ENCODE assay signal across 8 mouse cellular contexts in the genomic region with DNA sequence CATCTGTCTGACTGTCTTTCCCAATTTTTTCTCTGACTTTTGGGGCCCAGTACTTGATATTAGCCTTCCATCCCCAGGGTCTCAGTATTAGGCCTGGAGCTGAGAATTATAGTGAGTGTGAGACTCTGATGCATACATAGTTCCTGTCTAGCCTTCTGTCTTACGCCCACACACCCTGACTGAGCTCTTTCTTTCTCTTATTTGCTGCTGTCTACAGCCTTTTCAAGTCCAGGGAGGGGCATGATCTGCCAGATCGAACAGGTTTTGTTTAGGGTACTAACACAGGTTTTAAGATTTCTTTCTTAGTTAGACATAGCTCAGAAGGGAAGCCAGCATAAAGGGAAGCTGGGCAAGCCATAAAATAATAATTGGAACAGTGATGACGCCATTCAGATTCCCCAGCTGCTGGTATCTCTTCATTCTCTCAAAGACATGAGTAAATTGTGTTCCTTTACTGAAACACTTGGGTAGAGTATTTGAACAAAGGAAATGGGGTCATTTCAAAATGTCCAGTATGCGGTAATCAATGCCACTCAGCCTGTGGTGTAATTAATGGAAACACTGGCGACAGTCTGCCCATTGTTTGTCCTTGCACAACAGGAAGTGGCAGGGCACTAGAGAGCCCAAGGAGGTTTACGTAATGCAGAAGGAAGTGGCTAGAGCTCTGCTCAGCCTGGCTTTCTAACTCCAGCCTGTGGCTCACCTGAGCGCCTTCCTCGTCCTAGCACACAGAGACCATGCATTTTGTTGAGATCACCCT.
DNase-seq lines count a peak whose midpoint lies in the region; ATAC-seq and TF ChIP-seq lines count a peak whose summit lies in the region.

No protein-coding gene starts in this region.

- H3K4me2 ChIP-seq in intestine, embryonic 15.5 days (replicated peaks), result no peak overlapping the region

- H3K4me1 ChIP-seq in spleen, adult 2 months (ENCODE audit: control insufficient read depth, insufficient read depth, insufficient read length), result no peaks in the 10 kb centered on the region
- peaks cover 46% of the 10 kb centered on the region for H3K4me1 ChIP-seq in bone marrow macrophage, adult 2 months (ENCODE audit: control insufficient read depth, insufficient read depth, low read length)
- H3K4me1 ChIP-seq in intestine, embryonic 15.5 days (replicated peaks), result no peaks in the 10 kb centered on the region

- no peak for TF ChIP-seq POLR2A in spleen, adult 2 months (IDR thresholded peaks at IDR 0.05; ENCODE audit: low read depth, low read length)
- TF ChIP-seq POLR2A in bone marrow macrophage, adult 2 months (IDR thresholded peaks at IDR 0.05; ENCODE audit: borderline replicate concordance, low read depth, low read length), result no peak

- WGBS in spleen, adult 2 months, result 41% methylated on average over 8 of the region's 8 CpGs
- 55% methylated on average over 8 of the region's 8 CpGs for WGBS in intestine, embryonic 15.5 days

- H3K27ac ChIP-seq in spleen, adult 2 months (ENCODE audit: insufficient read depth, low read length), result peak overlapping the region; percentile 30; the same call in 1 of the 2 replicates
- H3K27ac ChIP-seq in bone marrow macrophage, adult 2 months (ENCODE audit: insufficient read depth, low read depth, low read length), result peak overlapping the region; percentile 50
- no peak overlapping the region for H3K27ac ChIP-seq in intestine, embryonic 15.5 days

- no peaks in the 10 kb centered on the region for H3K27me3 ChIP-seq in spleen, adult 2 months (ENCODE audit: control insufficient read depth, insufficient read depth, low read length)
- H3K27me3 ChIP-seq in intestine, embryonic 15.5 days (replicated peaks), result no peaks in the 10 kb centered on the region

- TF ChIP-seq CTCF in spleen, adult 2 months (IDR thresholded peaks at IDR 0.05; ENCODE audit: extremely low read depth, insufficient read depth, insufficient read length, insufficient replicate concordance), result no peak
- no peak for TF ChIP-seq CTCF in bone marrow macrophage, adult 2 months (IDR thresholded peaks at IDR 0.05; ENCODE audit: low read depth, low read length)

- no peak overlapping the region for H3K4me3 ChIP-seq in spleen, adult 2 months (ENCODE audit: extremely low read depth, insufficient read depth, insufficient read length)
- H3K4me3 ChIP-seq in bone marrow macrophage, adult 2 months (ENCODE audit: insufficient read depth, low read length), result no peak overlapping the region
- H3K4me3 ChIP-seq in intestine, embryonic 15.5 days (replicated peaks), result no peak overlapping the region

- intact Hi-C loops in gastrocnemius, postnatal 36 days (cut with DNase I), result no loop called here

- no peak overlapping the region for H3K9ac ChIP-seq in intestine, embryonic 15.5 days

- ATAC-seq in intestine, embryonic 15.5 days, result peak; percentile 92
- no peak for ATAC-seq in megakaryocyte-erythroid progenitor cell, adult 5-6 weeks (replicated peaks; ENCODE audit: low FRiP score, low TSS enrichment, poor library complexity, severe bottlenecking)

- H3K9me3 ChIP-seq in intestine, embryonic 15.5 days, result no peaks in the 10 kb centered on the region

- no peaks in the 10 kb centered on the region for H3K36me3 ChIP-seq in spleen, adult 2 months (ENCODE audit: control insufficient read depth, insufficient read depth, low read length)
- no peaks in the 10 kb centered on the region for H3K36me3 ChIP-seq in intestine, embryonic 15.5 days

- peak; percentile 25 to 33 for DNase-seq in spleen, adult 2 months (ENCODE audit: low read depth in 1 of 2, low spot score in 2 of 2)
- no peak for DNase-seq in spleen, postnatal 14 days (ENCODE audit: low spot score in 2 of 2)
- peak; percentile 78 for DNase-seq in lung, postnatal 14 days
- DNase-seq in gastrocnemius, postnatal 36 days, result no peak
- no peak for DNase-seq in layer of hippocampus, postnatal 14 days (ENCODE audit: low spot score in 2 of 2)

Comparison
In these comparisons a context has a peak if more than half of its experiments do, and no peak if none do; other contexts are left out.
1. DNase-seq: peak in spleen, adult 2 months (2 of 2) and lung, postnatal 14 days (single experiment); none in spleen, postnatal 14 days (0 of 2), gastrocnemius, postnatal 36 days (0 of 2) and layer of hippocampus, postnatal 14 days (0 of 2).